Mouse (Mus musculus) kidney, postnatal 0 days (tissue): ENCODE results near the gene Timm10. TPM values are rescaled to one million over a fixed set of nuclear protein-coding genes. Genes with fewer than 3 reads are reported as not detected.
A peak's percentile ranks its signal among the peaks of the same experiment; 100 is the strongest.

ENCODE experiments used
- ATAC-seq: fragments of 200-750 bp; cut with Nextera tagmentation; replicated peaks from 2 replicates; pipeline ENCODE4 v1.8.0; 2017; ENCODE audit warnings: low read depth, moderate number of reproducible peaks, moderate TSS enrichment, moderate library complexity; ENCODE audit not compliant: low FRiP score
- DNase-seq: peaks from one replicate; pipeline ENCODE4 v3.0.0-alpha.2; 2016; ENCODE audit warnings: low spot score
- H3K27ac ChIP-seq: fragments of 300-500 bp; sonication (generic); 2 replicates; pipeline ENCODE4 v1.5.1; 2014; ENCODE audit warnings: mild to moderate bottlenecking
- H3K27me3 ChIP-seq: fragments of 300-500 bp; sonication (generic); 2 replicates; pipeline ENCODE4 v1.6.1; 2014; ENCODE audit warnings: low read length, mixed read lengths; ENCODE audit not compliant: insufficient read depth
- H3K36me3 ChIP-seq: fragments of 300-500 bp; sonication (generic); 2 replicates; pipeline ENCODE4 v1.6.1; 2014; ENCODE audit warnings: low read length, mixed read lengths; ENCODE audit not compliant: insufficient read depth
- H3K4me1 ChIP-seq: fragments of 300-500 bp; sonication (generic); replicated peaks from 2 replicates; pipeline ENCODE4 v1.6.1; 2014; ENCODE audit warnings: antibody characterized with exemption, low read length, mixed read lengths; ENCODE audit not compliant: insufficient read depth
- H3K4me2 ChIP-seq: fragments of 300-500 bp; sonication (generic); 2 replicates; pipeline ENCODE4 v1.6.1; 2014; ENCODE audit warnings: mild to moderate bottlenecking, low read length, moderate library complexity, mixed read lengths
- H3K4me3 ChIP-seq: fragments of 300-500 bp; sonication (generic); replicated peaks from 2 replicates; pipeline ENCODE4 v1.5.1; 2014; ENCODE audit warnings: low read depth, low read length
- H3K9ac ChIP-seq: fragments of 300-500 bp; sonication (generic); 2 replicates; pipeline ENCODE4 v1.6.1; 2014; ENCODE audit warnings: low read depth, low read length
- H3K9me3 ChIP-seq: fragments of 300-500 bp; sonication (generic); replicated peaks from 2 replicates; pipeline ENCODE4 v1.6.1; 2016; ENCODE audit warnings: low read length, inconsistent platforms, mixed read lengths
- CTCF ChIP-seq: IDR thresholded peaks from 2 replicates; pipeline ENCODE4 v1.5.1; 2016; ENCODE audit warnings: antibody characterized with exemption, low read depth, mild to moderate bottlenecking, moderate library complexity
- WGBS: fragments of 180-500 bp; shearing (Covaris S2); extraction: QIAGEN DNeasy Blood & Tissue Kit; methylation state at CpG from one replicate; pipeline ENCODE4 v1.1.7; 2014; 5-methylcytosine and 5-hydroxymethylcytosine counted together
- polyA plus RNA-seq: library from polyadenylated mRNA; unstranded; fragments of >200 nt; fragmentation: Nextera tagmentation; extraction: Ambion mirVana; gene quantifications from 2 replicates; pipeline ENCODE4 v1.2.1, GENCODE M21; 2015

The Timm10 gene
- polyA plus RNA-seq, 1 experiment from 2014 or later, result 71.1 TPM

DNA sequence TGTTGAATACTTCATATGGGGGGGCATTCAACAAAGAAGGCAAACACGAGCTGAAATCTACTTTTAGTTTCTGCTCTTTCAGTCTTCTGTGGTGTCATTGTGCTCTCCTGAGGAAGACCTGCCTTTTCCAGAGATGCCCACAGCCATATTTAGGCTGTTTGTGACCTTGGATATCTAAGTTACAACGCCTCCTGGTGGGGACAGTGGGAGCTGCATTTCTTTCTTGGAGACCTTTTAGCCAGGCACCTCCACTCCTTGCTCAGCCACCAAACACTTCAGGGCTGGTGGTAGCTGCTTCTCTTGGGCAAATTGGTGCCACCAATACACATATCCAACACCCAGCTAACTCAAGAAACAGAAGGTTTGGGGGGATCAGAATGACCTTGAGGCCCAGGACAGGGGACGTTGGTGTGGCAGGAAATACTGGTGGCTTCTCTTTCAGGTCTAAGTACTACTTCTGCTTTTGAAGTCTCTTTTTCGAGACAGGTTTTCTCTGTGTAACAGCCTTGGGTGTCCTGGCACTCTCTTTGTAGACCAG is 43.9 kb downstream of the Timm10 start:
- Histone ChIP-seq H3K27ac (no peak overlapping the region), H3K4me3 (no peak overlapping the region), H3K9ac (no peak overlapping the region), H3K9me3 (no peaks in the 10 kb centered on the region), H3K36me3 (no peaks in the 10 kb centered on the region), H3K4me2 (no peak overlapping the region), H3K27me3 (peaks cover 51% of the 10 kb centered on the region), H3K4me1 (peaks cover 19% of the 10 kb centered on the region; the same call in 1 of the 2 replicates)
- DNase-seq (no peak), ATAC-seq (no peak)
- 70% methylated on average over 4 of the region's 4 CpGs for WGBS
- peak; percentile 33 for TF ChIP-seq CTCF

DNA sequence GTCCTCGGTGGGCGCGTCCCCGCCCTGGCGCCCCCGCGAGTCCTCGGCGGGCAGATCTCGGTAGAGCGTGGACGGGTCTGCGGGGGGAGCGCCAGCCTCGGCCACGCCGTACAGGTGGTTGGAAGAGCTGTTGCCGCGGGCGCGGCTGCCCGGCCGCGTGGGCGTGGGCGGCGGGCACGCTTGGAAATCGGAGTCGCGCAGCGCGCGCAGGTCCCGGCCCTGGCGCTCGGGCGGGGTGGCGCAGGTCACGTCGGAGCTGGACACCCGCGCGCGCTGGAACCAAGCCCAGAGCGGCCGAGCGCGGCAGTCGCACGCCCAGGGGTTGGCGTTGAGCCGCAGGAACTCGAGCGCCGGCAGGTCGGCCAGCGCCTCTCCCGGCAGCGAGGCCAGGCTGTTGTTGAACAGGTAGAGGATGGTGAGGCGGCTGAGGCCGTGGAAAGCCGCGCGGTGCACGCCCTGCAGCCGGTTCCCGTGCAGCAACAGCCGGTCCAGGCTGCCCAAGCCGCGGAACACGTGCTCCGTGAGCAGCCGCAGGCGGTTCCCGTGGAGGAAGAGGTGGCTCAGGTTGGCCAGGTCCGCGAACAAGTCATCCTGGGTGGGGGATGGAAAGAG is 45.4 kb downstream of the Timm10 start:
- peak; percentile 72 for ATAC-seq
- TF ChIP-seq CTCF, result no peak
- DNase-seq, result peak; percentile 38
- H3K36me3 ChIP-seq, result no peaks in the 10 kb centered on the region
- H3K9me3 ChIP-seq, result no peaks in the 10 kb centered on the region
- H3K27ac ChIP-seq, result no peak overlapping the region
- H3K9ac ChIP-seq, result peak overlapping the region; percentile 48
- peak overlapping the region; percentile 46 for H3K4me3 ChIP-seq
- under 1% methylated on average over 73 of the region's 78 CpGs for WGBS
- peaks cover 37% of the 10 kb centered on the region for H3K27me3 ChIP-seq
- H3K4me2 ChIP-seq, result peak overlapping the region; percentile 89
- H3K4me1 ChIP-seq, result peaks cover 10% of the 10 kb centered on the region; the same call in 1 of the 2 replicates

GRCm38 (mm10) chr2:84875842-84876241 is 49.0 kb downstream of the Timm10 start:
- H3K27me3 ChIP-seq, result peaks cover 22% of the 10 kb centered on the region
- 54% methylated on average over 6 of the region's 6 CpGs for WGBS

More at GRCm38 (mm10) chr2:84875842-84876241, 49.0 kb downstream of the Timm10 start:
- no peak overlapping the region for H3K4me3 ChIP-seq
- no peak for TF ChIP-seq CTCF
- no peaks in the 10 kb centered on the region for H3K36me3 ChIP-seq
- peaks cover 10% of the 10 kb centered on the region; the same call in 1 of the 2 replicates for H3K4me1 ChIP-seq
- no peak for DNase-seq
- no peak for ATAC-seq
- H3K4me2 ChIP-seq, result no peak overlapping the region
- no peak overlapping the region for H3K27ac ChIP-seq
- no peak overlapping the region for H3K9ac ChIP-seq
- no peaks in the 10 kb centered on the region for H3K9me3 ChIP-seq

Other genes starting within 250 kb of the Timm10 start
- 35.0 and 37.4 TPM in 2 replicates for gene Ctnnd1, start 176.2 kb upstream of the Timm10 start, polyA plus RNA-seq
- gene Btbd18, start 167.9 kb upstream of the Timm10 start, polyA plus RNA-seq, result 0.09 and 0.18 TPM in 2 replicates
- gene Selenoh, start 156.2 kb upstream of the Timm10 start, polyA plus RNA-seq, result 243 and 244 TPM in 2 replicates
- not detected in 2 replicates for gene Gm28635, start 149.0 kb upstream of the Timm10 start, polyA plus RNA-seq
- 33.3 and 34.6 TPM in 2 replicates for gene Med19, start 148.6 kb upstream of the Timm10 start, polyA plus RNA-seq
- 189 and 199 TPM in 2 replicates for gene Tmx2, start 147.9 kb upstream of the Timm10 start, polyA plus RNA-seq
- 25.9 and 29.2 TPM in 2 replicates for gene Zdhhc5, start 111.8 kb upstream of the Timm10 start, polyA plus RNA-seq
- gene Clp1, start 99.6 kb upstream of the Timm10 start, polyA plus RNA-seq, result 24.5 and 26.0 TPM in 2 replicates
- gene Ypel4, start 92.9 kb upstream of the Timm10 start, polyA plus RNA-seq, result 4.1 TPM in 2 replicates
- 8.7 and 9.3 TPM in 2 replicates for gene Gm19426, start 83.3 kb upstream of the Timm10 start, polyA plus RNA-seq
- 140 and 156 TPM in 2 replicates for gene Serping1, start 51.6 kb upstream of the Timm10 start, polyA plus RNA-seq
- 30.5 and 33.9 TPM in 2 replicates for gene Ube2l6, start 28.2 kb upstream of the Timm10 start, polyA plus RNA-seq
- 0.36 and 0.37 TPM in 2 replicates for gene Smtnl1, start 4.3 kb upstream of the Timm10 start, polyA plus RNA-seq
- 8.3 and 8.5 TPM in 2 replicates for gene Slc43a1, start 11.9 kb downstream of the Timm10 start, polyA plus RNA-seq
- gene Rtn4rl2, start 59.7 kb downstream of the Timm10 start, polyA plus RNA-seq, result 1.1 and 1.3 TPM in 2 replicates
- 36.7 and 41.4 TPM in 2 replicates for gene Slc43a3, start 109.6 kb downstream of the Timm10 start, polyA plus RNA-seq
- not detected in 2 replicates for gene Prg2, start 153.5 kb downstream of the Timm10 start, polyA plus RNA-seq
- not detected in 2 replicates for gene Prg3, start 161.2 kb downstream of the Timm10 start, polyA plus RNA-seq
- gene Ssrp1, start 210.2 kb downstream of the Timm10 start, polyA plus RNA-seq, result 167 and 194 TPM in 2 replicates
- gene P2rx3, start 210.5 kb downstream of the Timm10 start, polyA plus RNA-seq, result 0.14 and 0.40 TPM in 2 replicates
- gene Tnks1bp1, start 221.0 kb downstream of the Timm10 start, polyA plus RNA-seq, result 21.8 and 27.9 TPM in 2 replicates